Mouse (Mus musculus) bone marrow macrophage, adult 2 months (primary cell): ENCODE data around the gene Gm14391. TPM values are rescaled to one million over a fixed set of nuclear protein-coding genes. Genes with fewer than 3 reads are reported as not detected.
"Not testable (repeated sequence)": the region's sequence is repeated elsewhere in the genome, so short reads cannot be mapped to it uniquely, and the experiment has no call there.

Source experiments
- H3K27ac ChIP-seq: 2 replicates; pipeline ENCODE4 v1.5.1; 2012; ENCODE audit warnings: low read depth, low read length; ENCODE audit not compliant: insufficient read depth
- H3K4me1 ChIP-seq: 2 replicates; pipeline ENCODE4 v1.6.1; 2012; ENCODE audit warnings: low read length; ENCODE audit not compliant: control insufficient read depth, insufficient read depth
- H3K4me3 ChIP-seq: 2 replicates; pipeline ENCODE4 v1.5.1; 2012; ENCODE audit warnings: mild to moderate bottlenecking, low read length, moderate library complexity; ENCODE audit not compliant: insufficient read depth
- CTCF ChIP-seq: IDR thresholded peaks from 2 replicates; pipeline ENCODE4 v1.5.1; 2012; ENCODE audit warnings: low read depth, mild to moderate bottlenecking, low read length, moderate library complexity
- POLR2A ChIP-seq: IDR thresholded peaks from 2 replicates; pipeline ENCODE4 v1.6.1; 2012; ENCODE audit warnings: mild to moderate bottlenecking, low read depth, low read length, borderline replicate concordance
- polyA plus RNA-seq: library from polyadenylated mRNA; stranded (reverse); fragments of >200 nt; gene quantifications from 2 replicates; pipeline ENCODE4 v1.2.4, GENCODE M21; 2012; ENCODE audit not compliant: missing spikeins, insufficient read depth, insufficient read length

The Gm14391 gene
- polyA plus RNA-seq: 4.0 and 11.9 TPM in 2 replicates

- H3K27ac ChIP-seq, H3K4me1 ChIP-seq, H3K4me3 ChIP-seq: not testable (repeated sequence)
Measured at GRCm38 (mm10) chr2:175206732-175207131, at the start of gene Gm14391. TSS of gene Gm14391 (minus strand) at chr2:175206917.

GRCm38 (mm10) chr2:175179008-175179407, 27.7 kb downstream of the Gm14391 start:
- not testable (repeated sequence) for H3K27ac ChIP-seq, H3K4me3 ChIP-seq, H3K4me1 ChIP-seq

GRCm38 (mm10) chr2:175176312-175176711, 30.4 kb downstream of the Gm14391 start:
- Histone ChIP-seq H3K4me3 (no peak overlapping the region), H3K27ac (no peak overlapping the region), H3K4me1 (no peaks in the 10 kb centered on the region)
- no peak for TF ChIP-seq CTCF
- TF ChIP-seq POLR2A: no peak

- H3K4me3 ChIP-seq, H3K4me1 ChIP-seq, H3K27ac ChIP-seq: not testable (repeated sequence)
Measured at GRCm38 (mm10) chr2:175175401-175176180, 31.1 kb downstream of the Gm14391 start, which contains the start of gene Gm14443. TSS of gene Gm14443 (minus strand) at chr2:175175871.

- H3K4me1 ChIP-seq, H3K4me3 ChIP-seq: not testable (repeated sequence)
Measured at GRCm38 (mm10) chr2:175174058-175174457, 32.7 kb downstream of the Gm14391 start.

GRCm38 (mm10) chr2:175172906-175173595, 33.7 kb downstream of the Gm14391 start:
- H3K4me3 ChIP-seq, H3K27ac ChIP-seq, H3K4me1 ChIP-seq: not testable (repeated sequence)

More at GRCm38 (mm10) chr2:175174058-175174457, 32.7 kb downstream of the Gm14391 start:
- H3K27ac ChIP-seq: not testable (repeated sequence)

- Histone ChIP-seq H3K27ac (no peak overlapping the region), H3K4me1 (no peaks in the 10 kb centered on the region), H3K4me3 (no peak overlapping the region)
- TF ChIP-seq POLR2A: no peak
- TF ChIP-seq CTCF: no peak
Measured at GRCm38 (mm10) chr2:175172123-175172522, 34.6 kb downstream of the Gm14391 start.

GRCm38 (mm10) chr2:175166870-175167269, 39.8 kb downstream of the Gm14391 start:
- not testable (repeated sequence) for H3K4me1 ChIP-seq, H3K27ac ChIP-seq, H3K4me3 ChIP-seq

- H3K4me3 ChIP-seq, H3K27ac ChIP-seq, H3K4me1 ChIP-seq: not testable (repeated sequence)
Measured at GRCm38 (mm10) chr2:175165110-175165509, 41.6 kb downstream of the Gm14391 start.

- not testable (repeated sequence) for H3K27ac ChIP-seq, H3K4me3 ChIP-seq, H3K4me1 ChIP-seq
Measured at GRCm38 (mm10) chr2:175161438-175161837, 45.3 kb downstream of the Gm14391 start.

GRCm38 (mm10) chr2:175158642-175159041, 48.1 kb downstream of the Gm14391 start:
- Histone ChIP-seq H3K4me3 (no peak overlapping the region), H3K4me1 (no peaks in the 10 kb centered on the region), H3K27ac (no peak overlapping the region)
- TF ChIP-seq POLR2A: no peak
- no peak for TF ChIP-seq CTCF
